Mouse (Mus musculus) cerebellum, adult 2 months (tissue): ENCODE data around the gene Ppp1r18. TPM values are rescaled to one million over a fixed set of nuclear protein-coding genes. Genes with fewer than 3 reads are reported as not detected.

ENCODE experiments used
- DNase-seq, 2 experiments: peaks; one replicate each; pipeline ENCODE4 v3.0.0; 2021
- H3K27ac ChIP-seq: fragments of 200-500 bp; 2 replicates; pipeline ENCODE4 v1.5.1; 2012; ENCODE audit warnings: low read length, control low read depth, inconsistent platforms; ENCODE audit not compliant: insufficient read depth
- H3K27me3 ChIP-seq: fragments of 200-500 bp; 2 replicates; pipeline ENCODE4 v1.6.1; 2012; ENCODE audit warnings: inconsistent platforms, mild to moderate bottlenecking, low read length, moderate library complexity; ENCODE audit not compliant: control insufficient read depth, insufficient read depth
- H3K4me1 ChIP-seq: fragments of 200-500 bp; 2 replicates; pipeline ENCODE4 v1.6.1; 2011; ENCODE audit warnings: low read length; ENCODE audit not compliant: control insufficient read depth, insufficient read depth
- H3K4me3 ChIP-seq: fragments of 200-500 bp; replicated peaks from 2 replicates; pipeline ENCODE3; 2011; ENCODE audit warnings: mild to moderate bottlenecking, low read depth, low read length, control low read depth; ENCODE audit not compliant: insufficient read depth
- CTCF ChIP-seq: fragments of 200-500 bp; IDR thresholded peaks from 2 replicates; pipeline ENCODE4 v1.5.1; 2011; ENCODE audit warnings: low read depth, mild to moderate bottlenecking, control low read depth, low read length, moderate library complexity, borderline replicate concordance; ENCODE audit not compliant: insufficient read depth
- POLR2A ChIP-seq: fragments of 200-500 bp; IDR thresholded peaks from 2 replicates; pipeline ENCODE4 v1.6.1; 2011; ENCODE audit warnings: low read length, control low read depth, borderline replicate concordance; ENCODE audit not compliant: insufficient read depth
- WGBS: fragments of 180-500 bp; shearing (Covaris S2); methylation state at CpG from one replicate; pipeline ENCODE4 v1.1.7; 2018; 5-methylcytosine and 5-hydroxymethylcytosine counted together
- polyA plus RNA-seq: library from polyadenylated mRNA; depleted of rRNA; stranded (reverse); fragments of >200 nt; gene quantifications from 2 replicates; pipeline ENCODE4 v1.2.3, GENCODE M21; 2012

Ppp1r18 gene
- polyA plus RNA-seq, 1 experiment, result 8.7 TPM

- no peak for DNase-seq
- Histone ChIP-seq H3K4me3 (peak overlapping the region; percentile 79), H3K4me1 (no peaks in the 10 kb centered on the region), H3K27me3 (no peaks in the 10 kb centered on the region), H3K27ac (0 out of 2 replicates have a peak overlapping the region, but pooled peaks have one; percentile 8)
- 4% methylated on average over 12 of the region's 12 CpGs for WGBS
- no peak for TF ChIP-seq CTCF
- no peak for TF ChIP-seq POLR2A
These were observed 4.6 kb upstream of the Ppp1r18 start for GRCm38 (mm10) chr17:35860831-35861197.

GRCm38 (mm10) chr17:35861198-35861857 is 4.1 kb upstream of the Ppp1r18 start, which contains the start of gene Nrm:
Gene Nrm, plus strand, starts transcription at chr17:35861318.
- H3K27ac ChIP-seq, result peak within 1 kb of the TSS; percentile 31; the same call in 1 of the 2 replicates
- TF ChIP-seq POLR2A (peak; percentile 91), CTCF (peak; percentile 25; the same call in 1 of the 2 replicates)
- H3K4me1 ChIP-seq, result no peaks in the 10 kb centered on the region
- 1% methylated on average over 47 of the region's 47 CpGs for WGBS
- peak; percentile 91 to 94 for DNase-seq
- H3K27me3 ChIP-seq, result no peaks in the 10 kb centered on the region
- peak within 1 kb of the TSS; percentile 79 for H3K4me3 ChIP-seq

GRCm38 (mm10) chr17:35864832-35865353 is 500 bp upstream of the Ppp1r18 start:
- H3K27me3 ChIP-seq, result no peaks in the 10 kb centered on the region
- no peak for DNase-seq
- H3K4me3 ChIP-seq, result no peak overlapping the region
- TF ChIP-seq POLR2A (no peak), CTCF (no peak)
- no peak overlapping the region for H3K27ac ChIP-seq
- 32% methylated on average over 10 of the region's 10 CpGs for WGBS
- no peaks in the 10 kb centered on the region for H3K4me1 ChIP-seq

GRCm38 (mm10) chr17:35866281-35866831 is 963 bp downstream of the Ppp1r18 start:
- H3K27ac ChIP-seq, result peak overlapping the region; percentile 45; the same call in 1 of the 2 replicates
- DNase-seq, result peak; percentile 34 to 44

GRCm38 (mm10) chr17:35866911-35867890 is 1.8 kb downstream of the Ppp1r18 start:
- Histone ChIP-seq H3K4me1 (no peaks in the 10 kb centered on the region), H3K27ac (no peak overlapping the region), H3K4me3 (peak overlapping the region; percentile 61), H3K27me3 (no peaks in the 10 kb centered on the region)
- WGBS, result 18% methylated on average over 26 of the region's 26 CpGs
- TF ChIP-seq CTCF, result no peak
- TF ChIP-seq POLR2A, result no peak
- DNase-seq, result peak in 1 of 2 experiments; percentile 29

More at GRCm38 (mm10) chr17:35866281-35866831, 963 bp downstream of the Ppp1r18 start:
- H3K27me3 ChIP-seq, result no peaks in the 10 kb centered on the region
- no peaks in the 10 kb centered on the region for H3K4me1 ChIP-seq
- no peak for TF ChIP-seq CTCF
- TF ChIP-seq POLR2A, result no peak
- WGBS, result under 1% methylated on average over 38 of the region's 38 CpGs
- peak overlapping the region; percentile 61 for H3K4me3 ChIP-seq

- DNase-seq, result no peak
- TF ChIP-seq POLR2A (no peak), CTCF (no peak)
- Histone ChIP-seq H3K4me3 (peak overlapping the region; percentile 10), H3K27ac (no peak overlapping the region), H3K4me1 (no peaks in the 10 kb centered on the region), H3K27me3 (no peaks in the 10 kb centered on the region)
- WGBS, result 35% methylated on average over 17 of the region's 17 CpGs
These were observed 2.9 kb downstream of the Ppp1r18 start for GRCm38 (mm10) chr17:35868165-35868820.

- Histone ChIP-seq H3K4me3 (peak overlapping the region; percentile 5), H3K4me1 (peaks cover 3% of the 10 kb centered on the region; the same call in 1 of the 2 replicates), H3K27ac (no peak overlapping the region), H3K27me3 (no peaks in the 10 kb centered on the region)
- no peak for TF ChIP-seq CTCF
- no peak for DNase-seq
- 23% methylated on average over 7 of the region's 7 CpGs for WGBS
These were observed 3.6 kb downstream of the Ppp1r18 start for GRCm38 (mm10) chr17:35868961-35869345.
